ENCODE assay signal across 8 mouse cellular contexts in genomic region chr9:100616947-100617346, GRCm38 (mm10). TPM values are rescaled to one million over a fixed set of nuclear protein-coding genes. Genes with fewer than 3 reads are reported as not detected.
DNase-seq lines count a peak whose midpoint lies in the region.

No protein-coding gene starts in this region.

- intact Hi-C loops in heart, postnatal 36 days (cut with DNase I): no loop called here

- peak; percentile 12 for DNase-seq in gastrocnemius, adult 18-20 months (ENCODE audit: low spot score)
- DNase-seq in gastrocnemius, postnatal 25 days: no peak
- peak; percentile 15 for DNase-seq in right cerebral cortex, adult 18-20 months
- DNase-seq in right cerebral cortex, postnatal 36 days (ENCODE audit: low spot score in 2 of 2): no peak
- peak; percentile 18 to 46 for DNase-seq in heart, postnatal 36 days
- peak; percentile 42 to 46 for DNase-seq in lung, postnatal 4 days
- no peak for DNase-seq in spleen, adult 12 weeks (ENCODE audit: low spot score)
- no peak for DNase-seq in thymus, postnatal 10 days (ENCODE audit: low spot score in 2 of 2)

RNA-seq across cellular contexts. Expression of gene Stag1, which starts 19.3 kb away (rescaled TPM):
- 10 to 100 TPM; 19.5 to 26.1 TPM for total RNA-seq in gastrocnemius, adult 18-20 months (2021)
- total RNA-seq in gastrocnemius, postnatal 25 days (2021): 10 to 100 TPM; 19.4 to 27.1 TPM
- total RNA-seq in heart, postnatal 36 days (2021): 10 to 100 TPM; 26.2 to 26.5 TPM

RNA-seq across cellular contexts. Expression of gene Slc35g2, which starts 46.1 kb away (rescaled TPM):
- total RNA-seq in gastrocnemius, adult 18-20 months (2021): under 1 TPM; 0.46 to 0.78 TPM
- under 1 TPM; 0.46 to 0.51 TPM for total RNA-seq in gastrocnemius, postnatal 25 days (2021)
- total RNA-seq in heart, postnatal 36 days (2021): 1 to 10 TPM; 2.5 to 3.9 TPM

Comparison
In these comparisons a context has a peak if more than half of its experiments do, and no peak if none do; other contexts are left out.
1. DNase-seq: peak in gastrocnemius, adult 18-20 months (single experiment), right cerebral cortex, adult 18-20 months (single experiment), heart, postnatal 36 days (2 of 2) and lung, postnatal 4 days (2 of 2); none in gastrocnemius, postnatal 25 days (single experiment), right cerebral cortex, postnatal 36 days (0 of 2), spleen, adult 12 weeks (single experiment) and thymus, postnatal 10 days (0 of 2).